Mouse (Mus musculus) heart, adult 18-20 months (tissue): ENCODE data around the gene Rad23b. TPM values are rescaled to one million over a fixed set of nuclear protein-coding genes. Genes with fewer than 3 reads are reported as not detected.

Experiments
- total RNA-seq, 2 experiments: library from RNA; stranded (reverse); gene quantifications; 2 replicates each; pipeline ENCODE4 v1.2.3; 2021

The Rad23b gene
- total RNA-seq, 2 experiments from 2014 or later: 113 to 115 TPM

Other genes with a start within 250 kb of the Rad23b start
- 10 to 100 TPM; 40.8 to 43.4 TPM for gene Klf4, start 182.4 kb downstream of the Rad23b start, total RNA-seq